Mouse (Mus musculus): Measurements from ENCODE around the gene Tmem141. TPM values are rescaled to one million over a fixed set of nuclear protein-coding genes. Genes with fewer than 3 reads are reported as not detected.
A peak's percentile ranks its signal among the peaks of the same experiment; 100 is the strongest.

Tmem141 gene
- polyA plus RNA-seq, 1 experiment from 2014 or later = 25.0 TPM

GRCm38 (mm10) chr2:25574579-25575431 lies 47.0 kb downstream of the Tmem141 start, which contains the start of the genes Mamdc4 and Phpt1:
Gene Mamdc4, minus strand, starts transcription at chr2:25574845.
Gene Phpt1, minus strand, starts transcription at chr2:25575224.
- H3K4me2 ChIP-seq = peak within 1 kb of the TSS; percentile 92
- under 1% methylated on average over 43 of the region's 45 CpGs for WGBS

GRCm38 (mm10) chr2:25574136-25574535 lies 47.7 kb downstream of the Tmem141 start:
- no peak for ATAC-seq (ENCODE audit: insufficient read depth, low FRiP score, low read depth)
- WGBS = 14% methylated on average over 11 of the region's 11 CpGs
- Histone ChIP-seq H3K27me3 (replicated peaks) (peaks cover 29% of the 10 kb centered on the region), H3K27ac (peak overlapping the region; percentile 89), H3K36me3 (0 out of 2 replicates have a peak, but pooled peaks cover 4% of the 10 kb centered on the region), H3K4me2 (peak overlapping the region; percentile 92), H3K4me1 (peaks cover 45% of the 10 kb centered on the region), H3K4me3 (replicated peaks) (peak overlapping the region; percentile 50), H3K9ac (peak overlapping the region; percentile 21; the same call in 1 of the 2 replicates), H3K9me3 (no peaks in the 10 kb centered on the region)

More at GRCm38 (mm10) chr2:25574579-25575431, 47.0 kb downstream of the Tmem141 start, which contains the start of the genes Mamdc4 and Phpt1:
- ATAC-seq (ENCODE audit: insufficient read depth, low FRiP score, low read depth) = peak; percentile 97
- Histone ChIP-seq H3K4me1 (peaks cover 51% of the 10 kb centered on the region), H3K9me3 (no peaks in the 10 kb centered on the region), H3K27me3 (replicated peaks) (peaks cover 36% of the 10 kb centered on the region), H3K36me3 (no peaks in the 10 kb centered on the region), H3K9ac (peak within 1 kb of the TSS; percentile 48; the same call in 1 of the 2 replicates), H3K27ac (peak within 1 kb of the TSS; percentile 89), H3K4me3 (replicated peaks) (peak within 1 kb of the TSS; percentile 50)

- 0 out of 2 replicates have a peak overlapping the region, but pooled peaks have one; percentile 3 for H3K27ac ChIP-seq
- ATAC-seq (ENCODE audit: insufficient read depth, low FRiP score, low read depth) = no peak
- 0 out of 2 replicates have a peak, but pooled peaks cover 4% of the 10 kb centered on the region for H3K36me3 ChIP-seq
- 82% methylated on average over 2 of the region's 2 CpGs for WGBS
- H3K4me1 ChIP-seq = peaks cover 35% of the 10 kb centered on the region
- H3K4me3 ChIP-seq (replicated peaks) = no peak overlapping the region
- H3K4me2 ChIP-seq = peak overlapping the region; percentile 92
- no peak overlapping the region for H3K9ac ChIP-seq
- H3K27me3 ChIP-seq (replicated peaks) = peaks cover 19% of the 10 kb centered on the region
- H3K9me3 ChIP-seq = no peaks in the 10 kb centered on the region
Observed at GRCm38 (mm10) chr2:25573068-25573467, 48.7 kb downstream of the Tmem141 start.

- Histone ChIP-seq H3K4me2 (no peak overlapping the region), H3K4me1 (peaks cover 22% of the 10 kb centered on the region), H3K27ac (no peak overlapping the region), H3K9me3 (no peaks in the 10 kb centered on the region), H3K9ac (no peak overlapping the region), H3K36me3 (0 out of 2 replicates have a peak, but pooled peaks cover 4% of the 10 kb centered on the region), H3K27me3 (replicated peaks) (peaks cover under 1% of the 10 kb centered on the region; the same call in 1 of the 2 replicates), H3K4me3 (replicated peaks) (no peak overlapping the region)
- no peak for ATAC-seq (ENCODE audit: insufficient read depth, low FRiP score, low read depth)
- WGBS = 77% methylated on average over 4 of the region's 4 CpGs
Observed at GRCm38 (mm10) chr2:25571221-25571620, 50.6 kb downstream of the Tmem141 start.

Other genes with a start within 250 kb of the Tmem141 start
- gene Sapcd2, start 249.7 kb downstream of the Tmem141 start, polyA plus RNA-seq (2015; fragmentation: Nextera tagmentation; extraction: Ambion mirVana) = 37.6 and 41.7 TPM in 2 replicates
- 10.1 and 13.0 TPM in 2 replicates for gene Entpd2, start 226.1 kb downstream of the Tmem141 start, polyA plus RNA-seq (2015; fragmentation: Nextera tagmentation; extraction: Ambion mirVana)
- 47.0 and 49.6 TPM in 2 replicates for gene Npdc1, start 222.7 kb downstream of the Tmem141 start, polyA plus RNA-seq (2015; fragmentation: Nextera tagmentation; extraction: Ambion mirVana)
- 0.17 and 0.30 TPM in 2 replicates for gene Fut7, start 198.7 kb downstream of the Tmem141 start, polyA plus RNA-seq (2015; fragmentation: Nextera tagmentation; extraction: Ambion mirVana)
- gene Abca2, start 193.3 kb downstream of the Tmem141 start, polyA plus RNA-seq (2015; fragmentation: Nextera tagmentation; extraction: Ambion mirVana) = 3.9 and 4.8 TPM in 2 replicates
- 11.9 and 26.5 TPM in 2 replicates for gene Clic3, start 165.2 kb downstream of the Tmem141 start, polyA plus RNA-seq (2015; fragmentation: Nextera tagmentation; extraction: Ambion mirVana)
- gene Paxx, start 160.9 kb downstream of the Tmem141 start, polyA plus RNA-seq (2015; fragmentation: Nextera tagmentation; extraction: Ambion mirVana) = 35.3 and 37.4 TPM in 2 replicates
- 6.8 and 7.5 TPM in 2 replicates for gene Ptgds, start 152.0 kb downstream of the Tmem141 start, polyA plus RNA-seq (2015; fragmentation: Nextera tagmentation; extraction: Ambion mirVana)
- gene Lcn12, start 128.1 kb downstream of the Tmem141 start, polyA plus RNA-seq (2015; fragmentation: Nextera tagmentation; extraction: Ambion mirVana) = not detected in 2 replicates
- 64.4 and 71.4 TPM in 2 replicates for gene Fbxw5, start 121.3 kb downstream of the Tmem141 start, polyA plus RNA-seq (2015; fragmentation: Nextera tagmentation; extraction: Ambion mirVana)
- 8.3 and 8.6 TPM in 2 replicates for gene C8g, start 120.3 kb downstream of the Tmem141 start, polyA plus RNA-seq (2015; fragmentation: Nextera tagmentation; extraction: Ambion mirVana)
- gene Traf2, start 75.1 kb downstream of the Tmem141 start, polyA plus RNA-seq (2015; fragmentation: Nextera tagmentation; extraction: Ambion mirVana) = 29.4 and 31.2 TPM in 2 replicates
- 371 and 375 TPM in 2 replicates for gene Edf1, start 64.2 kb downstream of the Tmem141 start, polyA plus RNA-seq (2015; fragmentation: Nextera tagmentation; extraction: Ambion mirVana)
- gene Mamdc4, start 47.2 kb downstream of the Tmem141 start, polyA plus RNA-seq (2015; fragmentation: Nextera tagmentation; extraction: Ambion mirVana) = 74.5 and 104 TPM in 2 replicates
- gene Phpt1, start 46.8 kb downstream of the Tmem141 start, polyA plus RNA-seq (2015; fragmentation: Nextera tagmentation; extraction: Ambion mirVana) = 144 and 151 TPM in 2 replicates
- gene Ajm1, start 40.2 kb downstream of the Tmem141 start, polyA plus RNA-seq (2015; fragmentation: Nextera tagmentation; extraction: Ambion mirVana) = 1.0 and 1.1 TPM in 2 replicates
- 64.2 and 65.6 TPM in 2 replicates for gene Rabl6, start 13.5 kb downstream of the Tmem141 start, polyA plus RNA-seq (2015; fragmentation: Nextera tagmentation; extraction: Ambion mirVana)
- 0.19 and 0.21 TPM in 2 replicates for gene Ccdc183, start 4.3 kb downstream of the Tmem141 start, polyA plus RNA-seq (2015; fragmentation: Nextera tagmentation; extraction: Ambion mirVana)
- gene Fcna, start 6.0 kb upstream of the Tmem141 start, polyA plus RNA-seq (2015; fragmentation: Nextera tagmentation; extraction: Ambion mirVana) = 4.0 and 6.2 TPM in 2 replicates
- not detected in 2 replicates for gene Lcn8, start 31.1 kb upstream of the Tmem141 start, polyA plus RNA-seq (2015; fragmentation: Nextera tagmentation; extraction: Ambion mirVana)
- not detected in 2 replicates for gene Lcn5, start 35.9 kb upstream of the Tmem141 start, polyA plus RNA-seq (2015; fragmentation: Nextera tagmentation; extraction: Ambion mirVana)
- not detected in 2 replicates for gene Lcn6, start 54.8 kb upstream of the Tmem141 start, polyA plus RNA-seq (2015; fragmentation: Nextera tagmentation; extraction: Ambion mirVana)
- not detected in 2 replicates for gene Lcn10, start 60.7 kb upstream of the Tmem141 start, polyA plus RNA-seq (2015; fragmentation: Nextera tagmentation; extraction: Ambion mirVana)
- not detected in 2 replicates for gene Obp2a, start 78.0 kb upstream of the Tmem141 start, polyA plus RNA-seq (2015; fragmentation: Nextera tagmentation; extraction: Ambion mirVana)
- 79.4 and 83.4 TPM in 2 replicates for gene Bmyc, start 84.7 kb upstream of the Tmem141 start, polyA plus RNA-seq (2015; fragmentation: Nextera tagmentation; extraction: Ambion mirVana)
- not detected in 2 replicates for gene Obp2b, start 115.0 kb upstream of the Tmem141 start, polyA plus RNA-seq (2015; fragmentation: Nextera tagmentation; extraction: Ambion mirVana)
- gene Lcn3, start 143.6 kb upstream of the Tmem141 start, polyA plus RNA-seq (2015; fragmentation: Nextera tagmentation; extraction: Ambion mirVana) = not detected in 2 replicates
- not detected in 2 replicates for gene Lcn11, start 155.0 kb upstream of the Tmem141 start, polyA plus RNA-seq (2015; fragmentation: Nextera tagmentation; extraction: Ambion mirVana)
- not detected in 2 replicates for gene Gm13539, start 160.3 kb upstream of the Tmem141 start, polyA plus RNA-seq (2015; fragmentation: Nextera tagmentation; extraction: Ambion mirVana)
- gene Glt6d1, start 193.8 kb upstream of the Tmem141 start, polyA plus RNA-seq (2015; fragmentation: Nextera tagmentation; extraction: Ambion mirVana) = not detected in 2 replicates
- not detected in 2 replicates for gene Lcn9, start 201.1 kb upstream of the Tmem141 start, polyA plus RNA-seq (2015; fragmentation: Nextera tagmentation; extraction: Ambion mirVana)
- not detected in 2 replicates for gene Sohlh1, start 225.2 kb upstream of the Tmem141 start, polyA plus RNA-seq (2015; fragmentation: Nextera tagmentation; extraction: Ambion mirVana)
- 0.39 and 0.62 TPM in 2 replicates for gene Kcnt1, start 241.7 kb upstream of the Tmem141 start, polyA plus RNA-seq (2015; fragmentation: Nextera tagmentation; extraction: Ambion mirVana)